Mouse (Mus musculus): ENCODE data around the gene Plcb4. TPM values are rescaled to one million over a fixed set of nuclear protein-coding genes. Genes with fewer than 3 reads are reported as not detected.

The Plcb4 gene
- total RNA-seq, 1 experiment: 24.0 TPM

GRCm38 (mm10) chr2:135738950-135739349 is 80.1 kb downstream of the Plcb4 start:
- DNase-seq (ENCODE audit: low read depth, low spot score): no peak
- peaks cover 0 to 4% of the 10 kb centered on the region in 2 experiments; a peak in 2 of 4 replicates for H3K4me1 ChIP-seq (ENCODE audit: control insufficient read depth in 2 of 2, insufficient read depth in 2 of 2, low read length in 2 of 2, poor library complexity in 1 of 2)
- no peak overlapping the region for H3K27ac ChIP-seq (ENCODE audit: insufficient read depth, low read depth, low read length, poor library complexity, severe bottlenecking)
- no peak for TF ChIP-seq MAFK (IDR thresholded peaks at IDR 0.05; ENCODE audit: insufficient read depth, low read depth, low read length)
- TF ChIP-seq ZC3H11A (IDR thresholded peaks at IDR 0.05; ENCODE audit: borderline replicate concordance, low read depth, low read length): no peak
- TF ChIP-seq HCFC1 (IDR thresholded peaks at IDR 0.05; ENCODE audit: borderline replicate concordance, insufficient read depth, low read length): no peak
- TF ChIP-seq CHD2 (IDR thresholded peaks at IDR 0.05; ENCODE audit: low read depth, low read length): no peak
- no peak for TF ChIP-seq ZNF384 (IDR thresholded peaks at IDR 0.05; ENCODE audit: low read depth, low read length)
- no peaks in the 10 kb centered on the region for H3K9me3 ChIP-seq (ENCODE audit: control insufficient read depth, insufficient read depth, low read depth, low read length)
- H3K4me3 ChIP-seq (ENCODE audit: insufficient read depth in 1 of 2, low read depth in 1 of 2, low read length in 2 of 2, poor library complexity in 1 of 2, severe bottlenecking in 1 of 2): no peak overlapping the region
- in situ Hi-C loops (cut with MboI; ENCODE audit: low sequenced_read_pairs in 2 of 2, unreplicated experiment in 2 of 2): no loop called here
- no peak overlapping the region for H3K9ac ChIP-seq (ENCODE audit: insufficient read depth, low read depth, low read length, poor library complexity, severe bottlenecking)
- H3K36me3 ChIP-seq (ENCODE audit: control insufficient read depth, insufficient read depth, low read length, poor library complexity, severe bottlenecking): peaks cover 2% of the 10 kb centered on the region; the same call in 1 of the 2 replicates

GRCm38 (mm10) chr2:135742954-135743700 is 84.3 kb downstream of the Plcb4 start:
- no peak for DNase-seq (ENCODE audit: low read depth, low spot score)
- in situ Hi-C loops (cut with MboI; ENCODE audit: low sequenced_read_pairs in 2 of 2, unreplicated experiment in 2 of 2): no loop called here
- Histone ChIP-seq H3K27ac (ENCODE audit: insufficient read depth, low read depth, low read length, poor library complexity, severe bottlenecking) (no peak overlapping the region), H3K4me1 (ENCODE audit: control insufficient read depth in 2 of 2, insufficient read depth in 2 of 2, low read length in 2 of 2, poor library complexity in 1 of 2) (peaks cover 0 to 4% of the 10 kb centered on the region in 2 experiments; a peak in 1 of 4 replicates), H3K4me3 (ENCODE audit: insufficient read depth in 1 of 2, low read depth in 1 of 2, low read length in 2 of 2, poor library complexity in 1 of 2, severe bottlenecking in 1 of 2) (no peak overlapping the region), H3K9ac (ENCODE audit: insufficient read depth, low read depth, low read length, poor library complexity, severe bottlenecking) (no peak overlapping the region), H3K36me3 (ENCODE audit: control insufficient read depth, insufficient read depth, low read length, poor library complexity, severe bottlenecking) (peaks cover 3% of the 10 kb centered on the region; the same call in 1 of the 2 replicates), H3K9me3 (ENCODE audit: control insufficient read depth, insufficient read depth, low read depth, low read length) (no peaks in the 10 kb centered on the region)
- no peak for TF ChIP-seq ZC3H11A (IDR thresholded peaks at IDR 0.05; ENCODE audit: borderline replicate concordance, low read depth, low read length)
- no peak for TF ChIP-seq CHD2 (IDR thresholded peaks at IDR 0.05; ENCODE audit: low read depth, low read length)
- no peak for TF ChIP-seq ZNF384 (IDR thresholded peaks at IDR 0.05; ENCODE audit: low read depth, low read length)
- no peak for TF ChIP-seq MAFK (IDR thresholded peaks at IDR 0.05; ENCODE audit: insufficient read depth, low read depth, low read length)
- TF ChIP-seq HCFC1 (IDR thresholded peaks at IDR 0.05; ENCODE audit: borderline replicate concordance, insufficient read depth, low read length): no peak

GRCm38 (mm10) chr2:135744711-135745110 is 85.9 kb downstream of the Plcb4 start:
- Histone ChIP-seq H3K27ac (ENCODE audit: insufficient read depth, low read depth, low read length, poor library complexity, severe bottlenecking) (no peak overlapping the region), H3K9me3 (ENCODE audit: control insufficient read depth, insufficient read depth, low read depth, low read length) (no peaks in the 10 kb centered on the region), H3K4me1 (ENCODE audit: control insufficient read depth in 2 of 2, insufficient read depth in 2 of 2, low read length in 2 of 2, poor library complexity in 1 of 2) (peaks cover 0 to 6% of the 10 kb centered on the region in 2 experiments; a peak in 1 of 4 replicates), H3K9ac (ENCODE audit: insufficient read depth, low read depth, low read length, poor library complexity, severe bottlenecking) (no peak overlapping the region), H3K4me3 (ENCODE audit: insufficient read depth in 1 of 2, low read depth in 1 of 2, low read length in 2 of 2, poor library complexity in 1 of 2, severe bottlenecking in 1 of 2) (no peak overlapping the region), H3K36me3 (ENCODE audit: control insufficient read depth, insufficient read depth, low read length, poor library complexity, severe bottlenecking) (peaks cover 3% of the 10 kb centered on the region; the same call in 1 of the 2 replicates)
- in situ Hi-C loops (cut with MboI; ENCODE audit: low sequenced_read_pairs in 2 of 2, unreplicated experiment in 2 of 2): no loop called here
- DNase-seq (ENCODE audit: low read depth, low spot score): no peak
- TF ChIP-seq ZNF384 (IDR thresholded peaks at IDR 0.05; ENCODE audit: low read depth, low read length): no peak
- no peak for TF ChIP-seq CHD2 (IDR thresholded peaks at IDR 0.05; ENCODE audit: low read depth, low read length)
- TF ChIP-seq ZC3H11A (IDR thresholded peaks at IDR 0.05; ENCODE audit: borderline replicate concordance, low read depth, low read length): no peak
- TF ChIP-seq HCFC1 (IDR thresholded peaks at IDR 0.05; ENCODE audit: borderline replicate concordance, insufficient read depth, low read length): no peak
- TF ChIP-seq MAFK (IDR thresholded peaks at IDR 0.05; ENCODE audit: insufficient read depth, low read depth, low read length): no peak

- no peak for DNase-seq (ENCODE audit: low read depth, low spot score)
- H3K4me1 ChIP-seq (ENCODE audit: control insufficient read depth in 2 of 2, insufficient read depth in 2 of 2, low read length in 2 of 2, poor library complexity in 1 of 2): peaks cover 0 to 6% of the 10 kb centered on the region in 2 experiments; a peak in 1 of 4 replicates
- TF ChIP-seq MAFK (IDR thresholded peaks at IDR 0.05; ENCODE audit: insufficient read depth, low read depth, low read length): no peak
- no peak for TF ChIP-seq HCFC1 (IDR thresholded peaks at IDR 0.05; ENCODE audit: borderline replicate concordance, insufficient read depth, low read length)
- no peak for TF ChIP-seq ZNF384 (IDR thresholded peaks at IDR 0.05; ENCODE audit: low read depth, low read length)
- TF ChIP-seq CHD2 (IDR thresholded peaks at IDR 0.05; ENCODE audit: low read depth, low read length): no peak
- TF ChIP-seq ZC3H11A (IDR thresholded peaks at IDR 0.05; ENCODE audit: borderline replicate concordance, low read depth, low read length): no peak
- no peak overlapping the region for H3K9ac ChIP-seq (ENCODE audit: insufficient read depth, low read depth, low read length, poor library complexity, severe bottlenecking)
- in situ Hi-C loops (cut with MboI; ENCODE audit: low sequenced_read_pairs in 2 of 2, unreplicated experiment in 2 of 2): no loop called here
- H3K36me3 ChIP-seq (ENCODE audit: control insufficient read depth, insufficient read depth, low read length, poor library complexity, severe bottlenecking): peaks cover 3% of the 10 kb centered on the region; the same call in 1 of the 2 replicates
- no peak overlapping the region for H3K27ac ChIP-seq (ENCODE audit: insufficient read depth, low read depth, low read length, poor library complexity, severe bottlenecking)
- no peaks in the 10 kb centered on the region for H3K9me3 ChIP-seq (ENCODE audit: control insufficient read depth, insufficient read depth, low read depth, low read length)
- no peak overlapping the region for H3K4me3 ChIP-seq (ENCODE audit: insufficient read depth in 1 of 2, low read depth in 1 of 2, low read length in 2 of 2, poor library complexity in 1 of 2, severe bottlenecking in 1 of 2)
These were observed 86.3 kb downstream of the Plcb4 start for GRCm38 (mm10) chr2:135745126-135745525.
